Mouse (Mus musculus) megakaryocyte, embryonic 14.5 days (primary cell): ENCODE results near the gene Fxr2.

Source experiments
- FLI1 ChIP-seq: IDR thresholded peaks from 2 replicates; pipeline ENCODE4 v1.6.1; 2012; ENCODE audit warnings: low read length, inconsistent platforms, mixed read lengths
- GATA1 ChIP-seq: IDR thresholded peaks from 3 replicates; pipeline ENCODE4 v1.6.1; 2012; ENCODE audit warnings: mixed read lengths, low read length, inconsistent platforms, borderline replicate concordance

- TF ChIP-seq GATA1 = no peak
- no peak for TF ChIP-seq FLI1
Observed at GRCm38 (mm10) chr11:69656617-69657461, 24.0 kb downstream of the Fxr2 start.
